10 mouse cellular contexts compared by ENCODE assay signal in the genomic region with DNA sequence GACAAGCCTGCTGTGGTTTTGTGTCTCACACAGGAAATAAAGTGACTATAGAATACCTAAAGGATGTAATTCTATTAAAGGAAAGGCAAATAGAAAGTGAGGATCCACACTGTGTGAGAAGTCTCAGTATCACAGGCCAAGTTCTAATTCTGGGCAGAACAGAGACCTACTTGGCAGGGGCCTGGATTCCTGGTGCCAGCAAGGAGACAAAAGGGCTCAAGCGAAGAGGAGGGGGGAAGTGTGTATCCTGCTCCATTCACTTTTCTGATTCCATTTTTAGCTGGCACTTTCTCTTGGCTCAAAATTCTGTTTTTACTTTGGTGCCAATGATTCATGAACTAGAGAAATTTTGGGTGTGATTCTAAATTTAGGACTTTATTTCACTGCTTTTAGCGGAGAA.
DNase-seq lines count a peak whose midpoint lies in the region; ATAC-seq lines count a peak whose summit lies in the region.
"Had no signal": no experiment of that assay in that cellular context is flagged by ENCODE, and none has a peak within 500 bp of the region (broad histone marks: within the 10 kb centered on the region; RNA-seq: fewer than 3 reads in every experiment).

No protein-coding gene starts in this region.

- no peaks in the 10 kb centered on the region for H3K36me3 ChIP-seq in forebrain, embryonic 16.5 days (ENCODE audit: control insufficient read depth, insufficient read depth)
- H3K36me3 ChIP-seq: embryonic facial prominence, embryonic 15.5 days had no signal

- 36% methylated on average over 2 of the region's 2 CpGs for WGBS in forebrain, embryonic 16.5 days

- no peak overlapping the region for H3K9ac ChIP-seq in forebrain, embryonic 16.5 days (replicated peaks; ENCODE audit: low read depth, low read length)
- H3K9ac ChIP-seq: embryonic facial prominence, embryonic 15.5 days had no signal

- H3K9me3 ChIP-seq in forebrain, embryonic 16.5 days (ENCODE audit: control insufficient read depth, low read length): peaks cover 2% of the 10 kb centered on the region; the same call in 1 of the 2 replicates
- H3K9me3 ChIP-seq: embryonic facial prominence, embryonic 15.5 days had no signal

- DNase-seq in adrenal gland, adult 8-10 months: peak; percentile 2
- no peak for DNase-seq in adrenal gland, adult 18-20 months (ENCODE audit: low spot score in 2 of 2)
- peak; percentile 83 for DNase-seq in Muller cell, postnatal 12 days (ENCODE audit: inconsistent ontology term)
- DNase-seq in layer of hippocampus, postnatal 14 days (ENCODE audit: low spot score in 2 of 2): peak; percentile 26 to 74
- DNase-seq in urinary bladder, postnatal 25 days (ENCODE audit: low spot score): no peak
- no peak for DNase-seq in retina, embryonic 14.5 days (ENCODE audit: low spot score)
- DNase-seq: kidney, postnatal 14 days had no signal

- H3K4me3 ChIP-seq in forebrain, embryonic 16.5 days (replicated peaks; ENCODE audit: low read length): no peak overlapping the region
- H3K4me3 ChIP-seq: embryonic facial prominence, embryonic 15.5 days had no signal

- H3K4me2 ChIP-seq in forebrain, embryonic 16.5 days (ENCODE audit: low read length): peak overlapping the region; percentile 32; the same call in 1 of the 2 replicates
- H3K4me2 ChIP-seq: embryonic facial prominence, embryonic 15.5 days had no signal

- H3K27ac ChIP-seq in forebrain, embryonic 16.5 days (ENCODE audit: low read length): peak overlapping the region; percentile 10; the same call in 1 of the 2 replicates
- H3K27ac ChIP-seq: embryonic facial prominence, embryonic 15.5 days had no signal

- peak; percentile 98 for ATAC-seq in forebrain, embryonic 16.5 days
- ATAC-seq in megakaryocyte progenitor cell, adult 5-6 weeks (replicated peaks; ENCODE audit: poor library complexity): no peak

- peaks cover 6% of the 10 kb centered on the region for H3K4me1 ChIP-seq in forebrain, embryonic 16.5 days (replicated peaks; ENCODE audit: control insufficient read depth, insufficient read depth, low read length)
- H3K4me1 ChIP-seq: embryonic facial prominence, embryonic 15.5 days had no signal

- H3K27me3 ChIP-seq in forebrain, embryonic 16.5 days (replicated peaks; ENCODE audit: control insufficient read depth, insufficient read depth, low read length): no peaks in the 10 kb centered on the region
- H3K27me3 ChIP-seq: embryonic facial prominence, embryonic 15.5 days had no signal

Comparison
In these comparisons a context has a peak if more than half of its experiments do, and no peak if none do; other contexts are left out.
1. DNase-seq: peak in adrenal gland, adult 8-10 months (single experiment), Muller cell, postnatal 12 days (single experiment) and layer of hippocampus, postnatal 14 days (2 of 2); none in adrenal gland, adult 18-20 months (0 of 2), urinary bladder, postnatal 25 days (single experiment) and retina, embryonic 14.5 days (single experiment).